Mouse (Mus musculus): ENCODE measurements around the gene Actn3. TPM values are rescaled to one million over a fixed set of nuclear protein-coding genes. Genes with fewer than 3 reads are reported as not detected.
A peak's percentile ranks its signal among the peaks of the same experiment; 100 is the strongest.

Gene Actn3
- total RNA-seq (2021), result over 10,000 TPM in 1 of 2 experiments, 1,000 to 10,000 TPM in 1; 5,071 to 10,315 TPM
- long read RNA-seq, experiment 1, transcript Actn3-202 (6 exons, 982 nt), result minor isoform, 27 of 8,538 reads
- long read RNA-seq, experiment 1, transcript Actn3-201 (21 exons, 2,887 nt), result major isoform, 7,647 of 8,538 reads
- long read RNA-seq, experiment 1, partial matches to known transcripts, result 504 of 8,538 reads
- long read RNA-seq, experiment 1, other reads (novel, unspliced or antisense), result 360 of 8,538 reads
- long read RNA-seq, experiment 2, transcript Actn3-201 (21 exons, 2,887 nt), result major isoform, 10,611 of 11,963 reads
- long read RNA-seq, experiment 2, transcript Actn3-202 (6 exons, 982 nt), result minor isoform, 39 of 11,963 reads
- long read RNA-seq, experiment 2, partial matches to known transcripts, result 846 of 11,963 reads
- long read RNA-seq, experiment 2, other reads (novel, unspliced or antisense), result 467 of 11,963 reads

GRCm38 (mm10) chr19:4877785-4878184 is at the start of gene Actn3:
TSS of gene Actn3 (minus strand) at chr19:4877909.
- H3K4me3 ChIP-seq, result peak within 1 kb of the TSS; percentile 95
- intact Hi-C loops (cut with DNase I), result no loop called here
- DNase-seq, result peak; percentile 91
- TF ChIP-seq CTCF (IDR thresholded peaks at IDR 0.05), result no peak
- peak within 1 kb of the TSS; percentile 96 for H3K27ac ChIP-seq

GRCm38 (mm10) chr19:4925121-4925860 is 47.6 kb upstream of the Actn3 start:
- no peak for DNase-seq
- no peak for TF ChIP-seq CTCF (IDR thresholded peaks at IDR 0.05)
- intact Hi-C loops (cut with DNase I), result no loop called here
- no peak overlapping the region for H3K4me3 ChIP-seq
- H3K27ac ChIP-seq, result no peak overlapping the region

DNA sequence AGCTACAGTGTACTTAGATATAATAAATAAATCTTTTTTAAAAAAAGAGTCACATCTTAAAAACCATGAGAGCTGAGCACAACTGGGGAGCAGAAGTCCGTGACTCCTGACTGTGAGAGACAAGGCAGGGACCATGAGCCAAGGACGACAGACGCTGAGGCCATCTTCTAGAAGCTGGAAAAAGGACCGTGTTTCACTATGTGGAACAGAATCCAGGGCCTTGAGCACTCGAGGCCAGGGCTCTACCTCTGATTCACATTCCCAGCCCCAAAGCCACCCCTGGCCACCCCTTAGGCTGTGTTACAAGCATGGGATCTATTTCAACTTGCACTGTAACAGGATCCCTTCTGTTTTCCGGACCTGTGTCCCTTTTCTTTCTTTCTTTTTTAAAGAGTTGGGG is 41.9 kb upstream of the Actn3 start:
- intact Hi-C loops (cut with DNase I), result no loop called here
- no peak for TF ChIP-seq CTCF (IDR thresholded peaks at IDR 0.05)
- H3K4me3 ChIP-seq, result no peak overlapping the region
- no peak for DNase-seq
- H3K27ac ChIP-seq, result no peak overlapping the region

GRCm38 (mm10) chr19:4916827-4917226 is 39.1 kb upstream of the Actn3 start:
- Histone ChIP-seq H3K4me3 (no peak overlapping the region), H3K27ac (no peak overlapping the region)
- TF ChIP-seq CTCF (IDR thresholded peaks at IDR 0.05), result no peak
- intact Hi-C loops (cut with DNase I), result no loop called here
- DNase-seq, result no peak

DNA sequence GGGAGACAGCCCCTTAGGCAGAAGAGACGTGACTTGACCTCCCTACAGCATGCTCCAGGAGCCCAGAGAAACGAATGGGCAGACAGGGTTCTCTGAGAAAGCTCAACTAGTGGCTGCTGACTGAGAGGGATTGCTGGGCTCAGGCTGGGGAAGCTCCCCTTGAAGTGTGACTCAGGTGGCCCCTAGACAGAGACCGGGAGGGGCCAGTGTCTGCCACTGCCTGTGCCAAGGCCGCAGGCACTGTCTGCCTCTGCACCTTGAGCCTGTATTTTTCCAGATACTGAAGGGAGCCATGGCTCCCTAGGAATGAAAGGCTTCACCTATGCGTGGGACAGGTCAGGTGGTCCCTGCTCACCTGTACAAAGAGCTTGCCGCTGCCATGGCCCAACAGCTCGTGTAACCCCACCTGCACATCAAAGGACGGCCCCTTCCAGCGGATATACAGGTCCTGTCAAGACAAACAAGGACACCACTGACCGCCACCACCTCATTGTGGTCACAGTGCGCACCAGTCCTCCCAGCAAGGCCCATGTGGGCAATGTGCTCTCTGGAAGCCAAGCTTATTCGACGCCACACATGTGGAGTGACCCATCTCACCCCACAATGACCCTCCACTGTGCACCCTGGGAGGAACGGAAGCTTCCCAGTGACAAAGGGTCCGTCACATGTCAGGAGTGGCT is 38.4 kb upstream of the Actn3 start:
- no peak for TF ChIP-seq CTCF (IDR thresholded peaks at IDR 0.05)
- DNase-seq, result no peak
- intact Hi-C loops (cut with DNase I), result no loop called here
- H3K27ac ChIP-seq, result no peak overlapping the region
- H3K4me3 ChIP-seq, result no peak overlapping the region

- Histone ChIP-seq H3K4me3 (no peak overlapping the region), H3K27ac (no peak overlapping the region)
- intact Hi-C loops (cut with DNase I), result loop anchor here (5.0 kb wide), 1 partner anchor 152 kb away; the partner anchor contains the start of gene Rbm4b
- DNase-seq, result peak; percentile 47
- no peak for TF ChIP-seq CTCF (IDR thresholded peaks at IDR 0.05)
These were observed 31.7 kb upstream of the Actn3 start for GRCm38 (mm10) chr19:4909376-4909775.

- peak; percentile 61 for DNase-seq
- Histone ChIP-seq H3K27ac (no peak overlapping the region), H3K4me3 (no peak overlapping the region)
- intact Hi-C loops (cut with DNase I), result loop anchor here (5.0 kb wide), 1 partner anchor 151 kb away; the partner anchor contains the start of gene Rbm4b
- TF ChIP-seq CTCF (IDR thresholded peaks at IDR 0.05), result peak; percentile 70
These were observed 30.4 kb upstream of the Actn3 start for GRCm38 (mm10) chr19:4908107-4908506.

GRCm38 (mm10) chr19:4905979-4906794 is 28.5 kb upstream of the Actn3 start, which contains the start of gene Bbs1:
TSS of gene Bbs1 (minus strand) at chr19:4906628.
- TF ChIP-seq CTCF (IDR thresholded peaks at IDR 0.05), result no peak
- DNase-seq, result peak; percentile 85
- Histone ChIP-seq H3K4me3 (peak within 1 kb of the TSS; percentile 73), H3K27ac (peak within 1 kb of the TSS; percentile 80)
- intact Hi-C loops (cut with DNase I), result loop anchor here (5.0 kb wide), 1 partner anchor 149 kb away; the partner anchor contains the start of gene Rbm4b

DNA sequence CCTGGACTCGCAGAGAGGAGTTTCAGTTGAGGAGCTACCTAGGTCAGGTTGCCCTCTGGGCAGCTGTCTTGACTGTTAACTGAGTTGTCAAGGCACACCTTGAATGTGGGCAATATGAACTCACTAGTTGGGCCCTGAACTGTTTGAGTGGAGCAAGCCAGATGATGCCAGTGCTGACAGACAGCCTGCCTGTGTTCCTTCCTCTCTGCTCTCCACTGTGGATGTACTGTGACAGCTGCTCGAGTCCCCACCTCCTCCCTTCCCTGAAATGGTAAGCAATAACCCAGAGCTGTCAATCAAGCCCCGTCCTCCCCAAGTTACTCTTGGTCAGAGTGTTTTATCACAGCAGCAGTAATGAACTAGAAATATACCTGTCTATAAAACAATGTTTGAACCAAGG is 22.2 kb upstream of the Actn3 start:
- intact Hi-C loops (cut with DNase I), result no loop called here
- no peak for DNase-seq
- H3K4me3 ChIP-seq, result peak overlapping the region; percentile 52
- peak overlapping the region; percentile 73 for H3K27ac ChIP-seq
- TF ChIP-seq CTCF (IDR thresholded peaks at IDR 0.05), result no peak

DNA sequence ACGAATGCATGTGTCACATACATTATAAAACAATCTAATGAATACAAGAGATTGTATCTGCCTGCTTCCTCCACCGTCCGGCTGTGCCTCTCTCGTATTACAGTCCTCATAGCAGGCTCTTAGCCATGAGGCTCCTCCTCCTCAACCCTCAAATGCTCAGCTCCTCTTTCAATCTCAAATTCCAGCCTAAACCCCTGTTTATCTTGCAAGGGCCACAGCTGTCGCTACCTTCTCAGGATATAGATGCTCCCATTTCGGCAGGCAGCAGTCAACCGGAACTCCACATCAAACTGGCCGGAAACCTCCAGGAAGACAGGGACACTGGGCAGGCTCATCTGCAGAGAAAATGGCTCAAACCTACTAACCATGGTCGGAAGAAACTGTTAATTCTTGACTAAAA is 21.3 kb upstream of the Actn3 start:
- H3K27ac ChIP-seq, result peak overlapping the region; percentile 73
- peak; percentile 36 for DNase-seq
- TF ChIP-seq CTCF (IDR thresholded peaks at IDR 0.05), result no peak
- peak overlapping the region; percentile 52 for H3K4me3 ChIP-seq
- intact Hi-C loops (cut with DNase I), result no loop called here

GRCm38 (mm10) chr19:4896780-4897520 is 19.2 kb upstream of the Actn3 start:
- no peak overlapping the region for H3K27ac ChIP-seq
- no peak for TF ChIP-seq CTCF (IDR thresholded peaks at IDR 0.05)
- no peak for DNase-seq
- H3K4me3 ChIP-seq, result no peak overlapping the region
- intact Hi-C loops (cut with DNase I), result no loop called here

Measured in gastrocnemius, adult 2 months (tissue).